Mouse (Mus musculus) cerebellum, adult 2 months (tissue): ENCODE results near the gene Ano8. TPM values are rescaled to one million over a fixed set of nuclear protein-coding genes. Genes with fewer than 3 reads are reported as not detected.

ENCODE experiments used
- DNase-seq, 2 experiments: peaks; one replicate each; pipeline ENCODE4 v3.0.0; 2021
- H3K27ac ChIP-seq: fragments of 200-500 bp; 2 replicates; pipeline ENCODE4 v1.5.1; 2012; ENCODE audit warnings: low read length, control low read depth, inconsistent platforms; ENCODE audit not compliant: insufficient read depth
- H3K27me3 ChIP-seq: fragments of 200-500 bp; 2 replicates; pipeline ENCODE4 v1.6.1; 2012; ENCODE audit warnings: inconsistent platforms, mild to moderate bottlenecking, low read length, moderate library complexity; ENCODE audit not compliant: control insufficient read depth, insufficient read depth
- H3K4me1 ChIP-seq: fragments of 200-500 bp; 2 replicates; pipeline ENCODE4 v1.6.1; 2011; ENCODE audit warnings: low read length; ENCODE audit not compliant: control insufficient read depth, insufficient read depth
- H3K4me3 ChIP-seq: fragments of 200-500 bp; replicated peaks from 2 replicates; pipeline ENCODE3; 2011; ENCODE audit warnings: mild to moderate bottlenecking, low read depth, low read length, control low read depth; ENCODE audit not compliant: insufficient read depth
- CTCF ChIP-seq: fragments of 200-500 bp; IDR thresholded peaks from 2 replicates; pipeline ENCODE4 v1.5.1; 2011; ENCODE audit warnings: low read depth, mild to moderate bottlenecking, control low read depth, low read length, moderate library complexity, borderline replicate concordance; ENCODE audit not compliant: insufficient read depth
- POLR2A ChIP-seq: fragments of 200-500 bp; IDR thresholded peaks from 2 replicates; pipeline ENCODE4 v1.6.1; 2011; ENCODE audit warnings: low read length, control low read depth, borderline replicate concordance; ENCODE audit not compliant: insufficient read depth
- WGBS: fragments of 180-500 bp; shearing (Covaris S2); methylation state at CpG from one replicate; pipeline ENCODE4 v1.1.7; 2018; 5-methylcytosine and 5-hydroxymethylcytosine counted together
- polyA plus RNA-seq: library from polyadenylated mRNA; depleted of rRNA; stranded (reverse); fragments of >200 nt; gene quantifications from 2 replicates; pipeline ENCODE4 v1.2.3, GENCODE M21; 2012

Ano8 gene
- polyA plus RNA-seq, 1 experiment: 76.2 TPM

DNA sequence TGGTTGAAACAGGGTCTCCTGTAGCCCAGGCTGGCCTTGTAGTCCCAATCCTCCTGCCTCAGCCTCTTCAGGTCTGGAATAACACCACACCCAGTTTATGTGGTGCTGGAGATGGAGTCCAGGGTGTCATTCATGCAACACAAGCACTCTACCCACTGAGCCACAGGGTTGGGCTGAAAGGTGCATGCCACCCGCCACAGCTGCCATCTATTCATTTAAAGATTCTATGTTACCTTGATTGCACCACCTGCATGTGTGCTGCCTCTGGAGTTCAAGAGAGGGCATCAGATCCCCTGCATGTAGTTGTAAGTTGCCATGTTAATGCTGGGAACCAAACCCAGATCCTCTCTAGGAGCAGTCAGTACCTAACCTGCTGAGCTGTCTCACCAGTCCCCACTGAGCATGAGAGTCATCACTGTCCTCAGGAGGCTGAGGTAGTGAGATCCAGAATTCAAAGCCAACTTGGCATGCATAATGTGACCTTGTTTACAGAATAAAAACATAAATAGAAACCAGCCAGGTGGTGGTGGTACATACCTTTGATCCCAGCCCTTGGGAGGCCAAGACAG is 11.4 kb upstream of the Ano8 start:
- peaks cover 28% of the 10 kb centered on the region for H3K4me1 ChIP-seq
- peak; percentile 52 to 84 for DNase-seq
- 88% methylated on average over 1 of the region's 1 CpGs for WGBS
- H3K27me3 ChIP-seq: no peaks in the 10 kb centered on the region
- no peak overlapping the region for H3K4me3 ChIP-seq
- H3K27ac ChIP-seq: peak overlapping the region; percentile 84
- no peak for TF ChIP-seq POLR2A
- no peak for TF ChIP-seq CTCF

DNA sequence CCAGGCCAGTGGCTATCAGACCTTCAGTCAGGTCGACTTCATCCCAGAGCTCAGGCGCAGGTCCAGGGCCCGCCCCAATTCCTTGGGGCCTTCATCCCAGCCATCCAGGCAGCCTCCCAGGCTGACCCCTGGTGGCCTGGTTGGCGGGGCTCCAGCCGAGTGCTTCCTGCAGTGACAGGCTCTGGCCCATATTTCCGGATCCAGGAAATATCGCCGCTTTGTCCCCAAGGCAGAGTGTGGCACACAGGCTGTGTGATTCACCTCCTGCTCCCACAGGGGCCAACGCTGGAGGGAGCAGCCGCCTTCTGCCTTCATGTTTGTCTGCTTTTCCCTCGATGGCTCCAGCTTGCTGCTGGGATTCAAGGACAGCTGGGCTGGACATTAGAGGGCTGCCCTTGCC is 10.7 kb upstream of the Ano8 start:
- Histone ChIP-seq H3K27me3 (no peaks in the 10 kb centered on the region), H3K27ac (peak overlapping the region; percentile 84), H3K4me3 (no peak overlapping the region), H3K4me1 (peaks cover 28% of the 10 kb centered on the region)
- WGBS: 6% methylated on average over 11 of the region's 11 CpGs
- DNase-seq: peak; percentile 83 to 86
- no peak for TF ChIP-seq POLR2A
- TF ChIP-seq CTCF: no peak

DNA sequence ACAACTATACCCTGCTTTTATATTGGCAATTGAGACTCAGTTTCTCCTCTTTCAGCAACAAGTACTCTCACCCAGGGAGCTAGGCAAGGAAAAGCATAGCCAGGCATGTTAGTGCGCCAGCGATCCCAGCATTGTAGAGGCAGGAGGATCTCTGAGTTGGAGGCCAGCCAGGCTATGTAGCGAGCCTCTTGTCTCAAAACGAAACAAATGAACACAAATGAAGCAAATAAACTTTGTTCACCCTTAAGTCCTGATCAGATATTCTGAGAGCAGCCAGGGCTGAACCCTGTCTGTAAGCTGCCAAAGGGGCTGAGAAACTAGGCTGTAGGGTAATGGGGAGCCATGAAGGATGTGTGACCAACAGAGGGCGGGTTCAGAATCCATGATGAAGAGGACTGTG is 10.0 kb upstream of the Ano8 start:
- no peak for TF ChIP-seq CTCF
- TF ChIP-seq POLR2A: no peak
- peak in 1 of 2 experiments; percentile 35 for DNase-seq
- peak overlapping the region; percentile 84 for H3K27ac ChIP-seq

DNA sequence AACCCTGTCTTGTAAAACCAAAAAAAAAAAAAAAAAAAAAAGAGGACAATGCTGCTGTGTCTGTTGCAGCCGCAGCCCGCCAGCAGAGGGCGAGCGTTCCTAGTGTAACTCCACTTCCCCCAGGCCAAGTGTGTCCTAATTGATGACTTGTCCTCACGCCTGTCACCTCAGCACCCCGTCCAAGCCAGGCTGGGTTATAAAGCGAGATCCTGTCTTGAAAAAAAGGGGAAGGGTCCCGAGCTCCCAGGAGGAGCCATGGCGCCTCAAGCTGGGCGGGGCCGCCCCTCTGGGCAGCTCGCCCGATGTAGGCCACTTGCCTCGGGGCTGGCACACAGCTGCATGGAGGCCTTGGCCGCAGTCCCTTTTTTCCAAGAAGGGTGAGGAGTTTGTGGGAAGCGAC is 9.3 kb upstream of the Ano8 start:
- peak; percentile 85 to 88 for DNase-seq
- no peak overlapping the region for H3K4me3 ChIP-seq

More for the DNA sequence above, 10.0 kb upstream of the Ano8 start:
- Histone ChIP-seq H3K4me1 (peaks cover 28% of the 10 kb centered on the region), H3K4me3 (no peak overlapping the region), H3K27me3 (no peaks in the 10 kb centered on the region)
- 81% methylated on average over 5 of the region's 5 CpGs for WGBS

DNA sequence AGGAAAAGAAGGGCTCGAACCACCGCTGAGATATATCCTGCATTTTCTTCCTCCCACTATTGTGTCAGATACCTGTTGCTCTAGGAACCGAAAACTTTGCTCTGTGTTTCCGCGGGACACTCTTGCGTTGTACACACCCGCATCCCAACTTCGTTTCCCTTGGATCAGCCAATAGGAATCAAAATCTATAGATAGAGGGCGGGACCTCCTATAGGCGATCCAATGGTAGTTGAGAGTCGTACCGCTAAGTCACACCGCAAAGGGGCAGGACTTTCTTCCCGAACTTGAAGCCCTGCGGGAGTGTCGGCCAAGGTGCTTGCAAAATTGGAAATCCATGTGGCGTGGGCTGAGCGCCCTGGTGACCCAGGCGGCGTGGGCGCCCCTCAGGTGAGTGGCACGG is 2.7 kb upstream of the Ano8 start:
- no peak overlapping the region for H3K27ac ChIP-seq
- peaks cover 9% of the 10 kb centered on the region for H3K4me1 ChIP-seq
- peak overlapping the region; percentile 68 for H3K4me3 ChIP-seq
- DNase-seq: peak; percentile 88 to 93
- no peak for TF ChIP-seq CTCF
- peak; percentile 47; the same call in 1 of the 2 replicates for TF ChIP-seq POLR2A
- no peaks in the 10 kb centered on the region for H3K27me3 ChIP-seq
- WGBS: under 1% methylated on average over 22 of the region's 22 CpGs

More for the DNA sequence above, 9.3 kb upstream of the Ano8 start:
- no peak for TF ChIP-seq POLR2A
- TF ChIP-seq CTCF: peak; percentile 82
- no peak overlapping the region for H3K27ac ChIP-seq
- 5% methylated on average over 16 of the region's 16 CpGs for WGBS
- no peaks in the 10 kb centered on the region for H3K27me3 ChIP-seq
- peaks cover 28% of the 10 kb centered on the region for H3K4me1 ChIP-seq

DNA sequence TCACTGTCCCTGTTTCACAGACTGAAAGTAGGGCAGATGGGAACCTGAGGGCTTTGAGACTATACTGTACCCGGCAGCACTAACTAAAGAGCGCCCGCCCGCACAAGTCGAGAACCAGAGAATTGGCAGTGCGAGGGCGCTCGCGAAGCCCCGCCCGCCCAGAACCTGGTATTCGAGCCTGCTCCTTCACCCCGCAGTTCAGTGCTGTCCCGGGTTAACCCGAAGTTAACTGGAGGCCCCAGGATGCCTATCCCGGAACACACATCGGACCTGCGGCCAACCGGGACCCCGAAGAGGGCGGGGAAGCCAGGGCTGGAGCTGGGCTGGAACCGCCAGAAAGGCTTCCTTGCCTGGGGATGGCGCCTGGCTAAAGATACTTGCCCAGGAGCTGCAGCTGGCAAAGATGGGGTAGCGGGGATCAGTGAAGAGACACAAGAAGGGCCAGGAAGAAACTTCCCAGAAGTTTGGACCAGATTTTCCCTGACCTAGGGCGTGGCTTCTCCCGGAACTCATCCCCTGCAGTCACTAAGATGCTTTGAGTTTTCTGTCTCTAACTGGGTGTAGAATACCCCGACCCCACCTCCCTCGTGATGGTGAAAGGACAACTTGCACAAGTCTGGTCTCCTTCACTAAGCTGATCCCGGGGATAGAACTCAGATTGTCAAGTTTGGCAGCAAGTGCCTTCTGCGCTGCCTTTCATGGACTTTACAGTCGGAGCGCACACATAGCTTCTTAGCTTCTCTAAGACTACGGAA is 2.1 kb upstream of the Ano8 start, which contains the start of gene Gtpbp3:
TSS of gene Gtpbp3 (plus strand) at position 413 of the 755 bp plus-strand sequence.
- Histone ChIP-seq H3K27ac (peak within 1 kb of the TSS; percentile 18; the same call in 1 of the 2 replicates), H3K4me3 (peak within 1 kb of the TSS; percentile 68), H3K4me1 (peaks cover 9% of the 10 kb centered on the region), H3K27me3 (no peaks in the 10 kb centered on the region)
- TF ChIP-seq CTCF: no peak
- TF ChIP-seq POLR2A: no peak
- DNase-seq: peak; percentile 82
- WGBS: under 1% methylated on average over 33 of the region's 33 CpGs

DNA sequence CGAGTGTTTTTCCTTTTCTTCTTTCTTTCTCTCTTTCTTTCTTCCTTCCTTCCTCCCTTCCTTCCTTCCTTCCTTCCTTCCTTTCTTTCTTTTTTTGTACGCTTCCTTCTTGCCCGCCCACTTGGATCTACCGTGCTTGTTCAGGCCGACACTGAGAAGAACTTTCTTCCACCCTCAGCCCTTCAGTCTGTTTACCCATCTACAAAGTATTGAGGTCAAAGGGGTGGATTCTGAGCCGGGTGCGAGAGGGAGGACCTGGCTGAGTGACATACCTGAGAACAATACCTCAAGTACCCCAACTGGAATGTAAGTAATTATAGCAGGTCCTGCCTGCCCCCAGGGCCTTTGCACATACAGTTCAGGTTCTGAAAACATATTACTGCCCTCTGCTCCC is 370 bp upstream of the Ano8 start:
- peak in 1 of 2 experiments; percentile 40 for DNase-seq
- H3K27ac ChIP-seq: peak overlapping the region; percentile 64
- H3K4me1 ChIP-seq: peaks cover 9% of the 10 kb centered on the region
- no peaks in the 10 kb centered on the region for H3K27me3 ChIP-seq
- WGBS: 7% methylated on average over 7 of the region's 7 CpGs
- H3K4me3 ChIP-seq: peak overlapping the region; percentile 48
- no peak for TF ChIP-seq POLR2A
- TF ChIP-seq CTCF: no peak
